Mouse (Mus musculus) heart, postnatal 14 days (tissue): Measurements from ENCODE around the gene Tgfbr2. TPM values are rescaled to one million over a fixed set of nuclear protein-coding genes. Genes with fewer than 3 reads are reported as not detected.
A peak's percentile ranks its signal among the peaks of the same experiment; 100 is the strongest.

Experiments used
- DNase-seq, 2 experiments: peaks; one replicate each; pipeline ENCODE4 v3.0.0; 2021 to 2022
- intact Hi-C: fragments of 180-260 bp; cut with DNase I; formaldehyde crosslinking; loops from one replicate; pipeline ENCODE4 v1.15.1; 2025
- long read RNA-seq, 2 experiments: library from polyadenylated mRNA; stranded (forward); transcript quantifications; one replicate each; pipeline ENCODE4 v2.0.0; 2021
- total RNA-seq, 2 experiments: library from RNA; stranded (reverse); gene quantifications; 2 replicates each; pipeline ENCODE4 v1.2.3; 2021

Gene Tgfbr2
- 10 to 100 TPM; 42.3 to 52.2 TPM for total RNA-seq
- long read RNA-seq, experiment 1, full-length matches to known transcripts: 38 of 42 reads
- long read RNA-seq, experiment 1, partial matches to known transcripts: 1 of 42 reads
- long read RNA-seq, experiment 1, other reads (novel, unspliced or antisense): 3 of 42 reads
- long read RNA-seq, experiment 2, full-length matches to known transcripts: 28 of 38 reads
- long read RNA-seq, experiment 2, partial matches to known transcripts: 5 of 38 reads
- long read RNA-seq, experiment 2, other reads (novel, unspliced or antisense): 5 of 38 reads

GRCm38 (mm10) chr9:116174481-116175461, at the start of gene Tgfbr2:
TSS of gene Tgfbr2 (minus strand) at chr9:116175360.
- intact Hi-C loops: loop anchor here (2.0 to 5.0 kb wide), 5 partner anchors 42 to 208 kb away; no protein-coding TSS in a partner anchor
- peak; percentile 89 for DNase-seq

DNA sequence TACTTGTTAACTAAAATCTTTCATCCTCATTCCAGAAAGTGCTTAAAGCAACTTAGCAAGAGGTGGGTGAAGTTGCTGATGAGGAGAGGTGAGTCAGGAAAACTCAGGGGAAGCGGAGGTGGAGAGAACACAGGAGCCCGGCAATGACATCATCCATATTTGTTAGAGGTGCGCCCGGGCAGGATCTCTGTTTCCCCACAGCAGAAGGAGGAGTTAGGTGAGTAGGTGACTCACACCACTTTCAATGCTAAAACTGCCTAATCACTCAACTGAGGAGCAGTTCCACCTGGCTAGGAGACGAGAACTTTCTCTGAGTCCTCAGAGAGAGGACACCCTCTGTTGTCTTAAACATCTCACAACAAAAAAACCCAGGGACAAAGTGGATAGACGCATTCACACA, 48.2 kb upstream of the Tgfbr2 start:
- intact Hi-C loops: no loop called here
- DNase-seq: no peak

GRCm38 (mm10) chr9:116222643-116223042, 47.5 kb upstream of the Tgfbr2 start:
- intact Hi-C loops: no loop called here
- DNase-seq: no peak

GRCm38 (mm10) chr9:116222000-116222399, 46.8 kb upstream of the Tgfbr2 start:
- intact Hi-C loops: no loop called here
- no peak for DNase-seq

DNA sequence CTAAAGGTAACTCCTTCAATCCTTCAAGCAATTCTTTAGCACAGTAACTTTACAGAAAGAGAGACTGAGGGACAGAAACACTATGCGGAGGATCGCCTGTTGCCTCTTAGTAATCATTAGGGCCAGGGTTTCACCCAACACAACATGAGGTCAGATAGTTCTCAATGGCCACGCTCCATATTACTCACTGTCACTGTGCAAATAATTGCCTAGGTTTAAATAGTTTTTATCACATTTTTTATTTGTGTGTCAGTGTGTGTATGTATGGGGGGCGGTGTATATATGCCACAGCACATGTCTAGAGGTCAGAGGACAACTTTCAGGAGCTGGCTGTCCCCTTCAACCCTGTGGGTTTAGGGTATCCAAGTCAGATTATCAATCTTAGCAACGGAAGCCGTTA, 46.4 kb upstream of the Tgfbr2 start:
- intact Hi-C loops: no loop called here
- DNase-seq: no peak

DNA sequence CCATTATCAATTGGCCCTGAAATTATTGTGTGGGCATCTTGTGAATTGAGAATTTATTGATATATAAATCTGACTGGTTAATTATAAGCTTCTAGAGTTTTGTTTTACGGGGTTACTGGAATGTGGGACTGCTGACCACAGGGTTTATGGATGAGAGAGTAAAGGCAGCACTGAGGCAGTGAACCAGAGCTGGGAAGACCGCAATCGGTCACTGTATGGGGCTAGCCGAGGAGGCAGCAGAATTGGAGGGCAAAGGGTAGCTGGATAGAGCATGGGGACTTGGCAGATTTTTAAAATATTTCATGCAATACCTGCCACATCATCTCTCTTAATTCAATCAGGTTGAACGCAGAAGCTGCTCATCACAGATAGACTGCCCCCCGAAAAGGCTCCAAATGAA, 45.5 kb upstream of the Tgfbr2 start:
- no peak for DNase-seq
- intact Hi-C loops: no loop called here

DNA sequence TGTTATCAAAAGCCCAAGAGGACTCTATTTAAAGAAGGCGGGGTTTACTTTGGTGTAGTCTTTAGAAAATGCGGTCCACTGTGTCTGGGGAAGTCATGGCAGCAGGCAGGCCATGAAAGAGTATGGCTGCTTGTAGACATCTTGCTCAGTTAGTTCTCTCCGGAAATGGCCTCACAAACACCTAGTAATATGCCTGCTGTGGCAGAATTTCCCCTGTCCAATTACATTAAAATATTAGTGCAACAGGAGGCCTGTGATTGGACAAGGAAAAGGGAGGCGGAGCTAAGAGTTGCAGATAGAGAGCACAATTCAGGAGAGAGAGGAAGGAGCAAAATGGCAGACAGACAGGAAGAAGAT, 45.0 kb upstream of the Tgfbr2 start:
- no peak for DNase-seq
- intact Hi-C loops: no loop called here

- no peak for DNase-seq
- intact Hi-C loops: no loop called here
Measured at GRCm38 (mm10) chr9:116219234-116220158, 44.3 kb upstream of the Tgfbr2 start.

- DNase-seq: peak; percentile 44 to 46
- intact Hi-C loops: no loop called here
Measured at GRCm38 (mm10) chr9:116218780-116219179, 43.6 kb upstream of the Tgfbr2 start.

- intact Hi-C loops: no loop called here
- no peak for DNase-seq
Measured at GRCm38 (mm10) chr9:116217099-116217498, 41.9 kb upstream of the Tgfbr2 start.

- intact Hi-C loops: no loop called here
- DNase-seq: no peak
Measured at GRCm38 (mm10) chr9:116216677-116217076, 41.5 kb upstream of the Tgfbr2 start.

- intact Hi-C loops: no loop called here
Measured at GRCm38 (mm10) chr9:116214296-116214695, 39.1 kb upstream of the Tgfbr2 start.

DNA sequence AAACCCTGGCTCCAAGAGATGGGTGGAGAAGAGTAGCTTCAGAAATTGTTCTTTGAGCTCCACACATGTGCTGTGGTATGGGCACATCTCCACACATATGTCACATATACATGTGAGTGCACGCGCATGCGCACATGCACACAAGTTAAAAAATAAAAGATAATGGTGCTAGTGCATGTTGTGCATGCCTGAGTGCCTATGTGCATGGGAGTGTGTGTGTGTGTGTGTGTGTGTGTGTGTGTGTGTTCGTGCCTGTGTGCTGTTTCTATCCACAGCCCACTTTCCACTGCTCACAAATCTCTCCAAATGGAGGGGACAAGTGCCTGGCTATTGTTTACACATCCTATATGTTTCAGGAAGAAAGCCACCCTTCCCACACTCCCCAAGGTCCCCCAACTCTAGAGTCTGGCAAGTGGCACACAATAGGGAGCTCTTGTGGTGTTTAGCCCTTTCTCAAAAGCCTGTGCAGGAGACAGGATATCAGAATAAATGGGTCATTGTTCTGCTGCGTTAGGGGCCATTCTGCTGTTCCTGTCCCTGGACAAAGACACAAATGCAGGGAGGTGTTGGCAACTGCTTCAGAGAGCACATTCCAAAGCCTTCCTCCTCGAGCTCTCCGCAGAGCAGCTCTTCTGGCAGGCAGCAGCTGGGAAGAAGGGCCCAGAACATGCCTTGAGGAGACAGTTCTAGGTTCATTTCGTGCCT, 37.9 kb upstream of the Tgfbr2 start:
- peak; percentile 40 to 53 for DNase-seq

More at GRCm38 (mm10) chr9:116214296-116214695, 39.1 kb upstream of the Tgfbr2 start:
- no peak for DNase-seq

DNA sequence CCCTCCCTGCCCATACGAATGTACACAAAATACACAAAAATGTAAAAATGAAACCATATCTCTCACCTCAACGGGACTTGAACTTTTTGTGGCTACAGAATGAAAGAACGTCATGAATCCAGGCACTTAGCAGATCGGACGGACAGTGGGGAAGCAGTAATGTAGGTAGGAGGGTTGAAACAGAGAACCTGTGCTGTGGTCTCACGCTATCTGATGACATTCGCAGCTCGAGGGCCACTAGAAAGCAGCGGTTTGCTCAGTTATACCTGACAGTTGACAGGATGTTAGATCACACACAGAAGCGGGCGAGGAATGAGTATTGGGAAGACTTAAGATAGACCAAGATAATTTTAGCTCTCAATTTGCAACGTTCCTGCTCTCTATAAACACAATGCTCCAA, 36.9 kb upstream of the Tgfbr2 start:
- no peak for DNase-seq
- intact Hi-C loops: no loop called here

More for the DNA sequence above, 37.9 kb upstream of the Tgfbr2 start:
- intact Hi-C loops: no loop called here

- DNase-seq: no peak
- intact Hi-C loops: no loop called here
Measured at GRCm38 (mm10) chr9:116208169-116208904, 33.2 kb upstream of the Tgfbr2 start.

DNA sequence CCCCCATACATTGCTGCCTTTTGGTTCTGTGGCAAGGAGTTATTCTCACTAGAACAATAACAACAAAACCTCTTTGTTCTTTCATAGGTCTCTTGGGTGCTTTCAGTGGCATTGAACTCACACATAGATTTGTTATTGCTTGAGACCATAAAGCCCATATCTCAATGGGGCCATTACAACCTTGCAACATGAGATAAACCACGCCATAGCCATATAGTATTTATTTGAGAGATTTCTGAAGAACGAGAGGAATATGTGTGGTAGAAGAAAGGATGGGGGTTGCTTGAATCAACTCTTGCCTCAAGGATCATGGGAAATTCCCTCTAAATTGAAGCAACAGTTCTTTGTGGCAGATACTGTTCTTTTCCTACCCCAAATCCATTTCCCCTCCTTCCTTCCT, 31.7 kb upstream of the Tgfbr2 start:
- intact Hi-C loops: no loop called here
- DNase-seq: no peak

- DNase-seq: no peak
- intact Hi-C loops: no loop called here
Measured at GRCm38 (mm10) chr9:116203675-116204074, 28.5 kb upstream of the Tgfbr2 start.

DNA sequence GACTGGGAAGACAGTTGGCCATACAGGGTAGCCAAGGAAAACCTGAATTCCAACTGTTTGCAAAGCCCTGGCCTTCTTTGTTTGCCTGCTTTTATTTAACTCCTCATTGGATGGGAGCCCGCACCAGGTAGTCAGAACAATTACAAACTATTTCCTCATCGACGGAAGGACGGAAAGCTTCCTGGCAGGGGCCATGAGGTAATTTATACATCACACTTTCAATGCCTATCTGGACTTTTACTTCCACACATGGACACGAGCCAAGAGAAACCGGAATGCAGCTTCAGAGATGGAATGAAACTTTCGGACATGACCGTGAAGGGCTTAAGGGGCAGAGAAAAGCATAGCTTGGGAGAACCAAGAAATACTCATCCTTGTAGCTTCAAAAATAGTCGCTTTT, 24.0 kb upstream of the Tgfbr2 start:
- no peak for DNase-seq
- intact Hi-C loops: no loop called here

GRCm38 (mm10) chr9:116198488-116198887, 23.3 kb upstream of the Tgfbr2 start:
- DNase-seq: no peak
- intact Hi-C loops: no loop called here
